Mouse (Mus musculus): ENCODE measurements around the gene Elavl2.

The Elavl2 gene

DNA sequence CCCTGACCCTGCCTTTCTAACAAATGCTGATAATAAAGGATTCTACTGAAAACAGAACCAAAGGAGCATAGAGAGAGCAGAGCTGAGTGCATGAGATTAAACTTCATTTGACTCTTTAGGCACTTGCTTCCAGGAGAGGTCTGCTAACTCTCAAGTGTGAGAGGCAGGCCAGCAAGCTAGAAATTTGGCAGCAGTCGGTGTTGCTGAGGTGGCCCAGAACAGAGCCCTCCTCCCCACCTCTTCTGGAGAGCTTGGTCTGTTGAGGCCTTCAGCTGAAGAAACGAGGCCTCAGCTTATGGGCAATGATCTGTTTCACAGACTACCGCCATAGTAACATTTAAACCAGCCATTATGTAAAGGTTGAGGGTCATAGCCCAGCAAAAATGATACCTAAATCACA, 186.7 kb downstream of the Elavl2 start:
- no peak for DNase-seq (ENCODE audit: low read depth, low spot score)

DNA sequence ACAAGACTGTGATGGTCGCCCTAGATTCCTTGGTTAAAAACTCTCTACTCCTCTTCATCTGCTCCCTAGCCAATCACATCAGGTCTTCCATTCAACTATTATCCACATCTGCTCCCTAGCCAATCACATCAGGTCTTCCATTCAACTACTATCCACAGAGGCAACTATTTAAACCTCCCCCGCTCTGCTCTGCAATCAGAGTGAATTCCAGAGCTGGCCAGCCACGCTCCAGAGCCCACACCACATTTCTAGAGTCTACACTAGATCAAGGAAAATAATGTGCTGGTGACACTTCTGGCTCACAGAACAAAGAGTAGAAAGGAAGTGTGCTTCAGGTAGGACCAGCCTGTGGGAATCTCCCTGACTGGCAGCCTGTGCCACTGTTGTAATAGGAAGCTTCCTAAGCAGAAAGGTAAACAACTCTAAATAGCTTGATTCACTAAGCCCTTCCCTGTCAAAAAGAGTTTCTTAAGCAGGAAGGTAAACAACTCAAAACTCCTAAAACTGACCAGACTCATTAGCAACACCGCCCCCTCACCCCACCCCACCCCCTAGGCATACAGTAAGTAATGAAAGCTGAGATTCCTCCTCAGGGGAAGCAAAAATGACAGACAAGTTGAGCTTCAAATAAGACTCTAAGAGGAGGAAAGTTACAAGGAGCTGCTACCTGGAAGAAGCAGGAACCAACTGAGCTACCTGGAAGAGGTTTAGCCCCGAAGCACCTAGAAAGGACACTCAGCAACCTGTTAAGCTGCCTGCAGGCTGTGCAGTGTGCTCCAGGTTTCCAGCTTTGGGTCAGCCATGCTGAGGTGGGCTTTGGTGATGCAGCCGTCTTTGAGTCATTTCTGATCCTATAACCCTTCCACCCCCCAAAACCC, 191.9 kb downstream of the Elavl2 start:
- peak; percentile 25 for DNase-seq (ENCODE audit: low read depth, low spot score)

All from forelimb bud, embryonic 11.5 days (tissue).